Mouse (Mus musculus) kidney, adult 2 months (tissue): ENCODE measurements around the gene Saal1. TPM values are rescaled to one million over a fixed set of nuclear protein-coding genes. Genes with fewer than 3 reads are reported as not detected.
A peak's percentile ranks its signal among the peaks of the same experiment; 100 is the strongest.

ENCODE experiments used
- DNase-seq: peaks from one replicate; pipeline ENCODE4 v3.0.0; 2021
- H3K27ac ChIP-seq: fragments of 200-500 bp; 2 replicates; pipeline ENCODE4 v1.5.1; 2012; ENCODE audit warnings: low read depth, low read length, control low read depth, inconsistent platforms; ENCODE audit not compliant: insufficient read depth
- H3K27me3 ChIP-seq: fragments of 200-500 bp; replicated peaks from 2 replicates; pipeline ENCODE4 v1.6.1; 2012; ENCODE audit warnings: mild to moderate bottlenecking, moderate library complexity, low read length, inconsistent platforms; ENCODE audit not compliant: control insufficient read depth, insufficient read depth
- H3K36me3 ChIP-seq: fragments of 200-500 bp; 2 replicates; pipeline ENCODE4 v1.6.1; 2012; ENCODE audit warnings: mild to moderate bottlenecking, moderate library complexity, low read length, inconsistent platforms; ENCODE audit not compliant: control insufficient read depth, insufficient read depth
- H3K4me1 ChIP-seq: fragments of 200-500 bp; 2 replicates; pipeline ENCODE4 v1.6.1; 2011; ENCODE audit warnings: low read length; ENCODE audit not compliant: control insufficient read depth, insufficient read depth
- H3K4me3 ChIP-seq: fragments of 200-500 bp; 2 replicates; pipeline ENCODE4 v1.5.1; 2011; ENCODE audit warnings: mild to moderate bottlenecking, low read depth, low read length, control low read depth; ENCODE audit not compliant: insufficient read depth
- CTCF ChIP-seq: fragments of 200-500 bp; conservative IDR thresholded peaks from 2 replicates; pipeline ENCODE4 v1.5.1; 2011; ENCODE audit warnings: low read depth, mild to moderate bottlenecking, control low read depth, low read length, moderate library complexity, mixed read lengths; ENCODE audit not compliant: insufficient read depth, insufficient read length
- POLR2A ChIP-seq: fragments of 200-500 bp; IDR thresholded peaks from one replicate; pipeline ENCODE4 v1.6.1; 2011; ENCODE audit warnings: low read depth, low read length, control low read depth
- WGBS: fragments of 180-500 bp; shearing (Covaris S2); methylation state at CpG from one replicate; pipeline ENCODE4 v1.1.7; 2018; 5-methylcytosine and 5-hydroxymethylcytosine counted together
- polyA plus RNA-seq: library from polyadenylated mRNA; depleted of rRNA; stranded (reverse); fragments of >200 nt; gene quantifications from 2 replicates; pipeline ENCODE4 v1.2.3, GENCODE M21; 2012

The Saal1 gene
- polyA plus RNA-seq, 1 experiment: 5.3 TPM

DNA sequence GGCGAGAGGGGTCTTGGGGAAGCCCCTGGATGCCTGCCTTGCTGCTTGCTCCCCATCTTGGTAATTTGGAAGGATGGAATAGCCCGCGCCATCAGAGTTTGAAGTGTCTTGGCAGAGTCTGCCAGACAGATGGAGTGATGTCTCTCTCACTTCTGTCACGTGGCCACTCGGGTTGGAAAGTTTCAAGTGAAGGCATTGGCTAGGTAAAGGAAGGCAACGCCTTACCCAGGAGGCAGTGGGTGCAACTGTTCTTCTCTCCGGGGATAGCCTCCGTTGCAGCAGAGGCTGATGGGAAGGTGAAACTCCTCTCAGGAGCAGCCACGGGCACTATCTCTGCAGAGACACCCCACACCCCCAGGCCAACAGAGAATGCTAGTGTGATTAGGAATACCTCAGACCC lies 10.0 kb upstream of the Saal1 start:
- Histone ChIP-seq H3K4me1 (peaks cover 7% of the 10 kb centered on the region; the same call in 1 of the 2 replicates), H3K27ac (no peak overlapping the region)
- DNase-seq: no peak

DNA sequence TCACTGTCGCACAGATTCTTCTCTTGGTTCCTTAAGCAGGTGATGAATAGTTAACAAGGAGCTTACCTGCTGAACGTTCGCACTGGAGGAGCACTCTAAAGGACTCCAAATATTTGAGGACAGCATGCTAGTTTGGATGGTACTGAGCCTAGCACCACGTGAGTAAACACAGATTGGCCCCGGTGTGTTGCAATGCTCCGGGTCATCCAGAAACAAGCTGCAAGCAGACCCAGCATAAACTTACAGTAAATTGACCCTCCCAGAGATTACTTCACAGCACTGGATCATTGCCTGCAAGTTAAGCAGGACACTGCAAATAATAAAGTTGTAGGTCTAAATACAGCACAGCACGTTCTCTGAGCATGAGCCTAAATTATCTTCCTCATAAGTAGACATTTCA lies 9.0 kb upstream of the Saal1 start:
- DNase-seq: peak; percentile 45
- Histone ChIP-seq H3K4me1 (peaks cover 7% of the 10 kb centered on the region; the same call in 1 of the 2 replicates), H3K4me3 (no peak overlapping the region), H3K27me3 (no peaks in the 10 kb centered on the region), H3K27ac (no peak overlapping the region), H3K36me3 (no peaks in the 10 kb centered on the region)
- WGBS: 51% methylated on average over 7 of the region's 7 CpGs
- no peak for TF ChIP-seq CTCF

More for the DNA sequence above, 10.0 kb upstream of the Saal1 start:
- TF ChIP-seq CTCF: no peak
- no peak for TF ChIP-seq POLR2A
- Histone ChIP-seq H3K4me3 (no peak overlapping the region), H3K27me3 (no peaks in the 10 kb centered on the region), H3K36me3 (no peaks in the 10 kb centered on the region)
- 86% methylated on average over 9 of the region's 9 CpGs for WGBS

DNA sequence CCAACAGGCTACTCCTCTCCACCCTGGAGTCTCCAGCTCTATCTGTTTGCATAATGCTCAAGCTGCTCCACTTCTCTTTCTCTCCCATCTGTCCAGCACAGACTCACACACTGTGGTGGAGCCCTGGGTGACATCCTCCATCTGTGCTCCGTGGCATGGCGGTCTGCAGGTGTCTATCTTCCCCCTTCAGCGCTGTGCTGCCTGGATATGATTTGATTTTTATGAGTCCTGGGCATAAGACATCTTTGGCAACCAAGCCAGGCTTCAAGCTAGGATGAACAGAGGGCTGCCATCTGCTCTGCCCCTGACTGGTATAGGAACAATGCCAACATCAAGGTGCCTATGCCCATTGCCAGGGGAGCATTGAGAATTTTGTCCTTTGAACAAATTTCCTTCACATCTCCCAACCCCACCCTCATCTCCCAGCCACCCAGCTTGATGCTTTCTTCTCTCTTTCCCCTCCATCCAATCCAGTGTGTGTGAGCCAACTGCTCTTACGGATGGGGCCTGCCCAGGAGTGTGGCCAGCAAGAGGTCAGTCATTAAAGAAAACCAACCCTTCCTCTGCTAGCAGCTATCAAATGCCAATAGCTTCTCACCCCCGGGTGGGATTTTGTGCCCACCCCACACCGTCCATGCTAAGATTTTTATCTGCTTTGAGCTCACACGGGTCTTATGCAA lies 8.3 kb upstream of the Saal1 start:
- WGBS: 84% methylated on average over 7 of the region's 7 CpGs
- TF ChIP-seq POLR2A (no peak), CTCF (no peak)
- no peak for DNase-seq

DNA sequence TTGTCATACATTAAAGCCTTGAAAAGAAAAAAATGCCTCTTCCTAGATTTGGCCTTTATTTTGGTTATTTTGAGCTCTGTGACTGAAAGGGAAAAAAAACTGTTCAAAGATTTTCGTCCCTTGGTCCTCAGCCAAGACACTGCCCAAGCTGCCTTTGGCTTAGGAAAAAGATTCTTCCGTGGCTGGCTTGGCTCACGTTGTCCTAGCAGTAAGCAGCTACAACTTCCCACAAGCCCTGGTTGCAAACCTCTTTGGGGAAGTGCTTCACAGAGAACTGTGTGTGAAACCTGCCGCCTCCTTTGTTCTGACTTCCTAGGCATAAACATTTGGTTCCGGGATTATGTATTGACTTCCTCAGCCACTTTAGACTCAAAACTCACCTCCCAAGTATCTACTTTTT lies 6.4 kb upstream of the Saal1 start:
- DNase-seq: peak; percentile 61
- Histone ChIP-seq H3K27me3 (no peaks in the 10 kb centered on the region), H3K36me3 (no peaks in the 10 kb centered on the region), H3K4me1 (no peaks in the 10 kb centered on the region), H3K27ac (no peak overlapping the region), H3K4me3 (no peak overlapping the region)
- 28% methylated on average over 5 of the region's 5 CpGs for WGBS
- no peak for TF ChIP-seq POLR2A
- no peak for TF ChIP-seq CTCF

More for the DNA sequence above, 8.3 kb upstream of the Saal1 start:
- H3K4me1 ChIP-seq: no peaks in the 10 kb centered on the region
- no peak overlapping the region for H3K27ac ChIP-seq
- no peaks in the 10 kb centered on the region for H3K27me3 ChIP-seq
- no peak overlapping the region for H3K4me3 ChIP-seq
- no peaks in the 10 kb centered on the region for H3K36me3 ChIP-seq

DNA sequence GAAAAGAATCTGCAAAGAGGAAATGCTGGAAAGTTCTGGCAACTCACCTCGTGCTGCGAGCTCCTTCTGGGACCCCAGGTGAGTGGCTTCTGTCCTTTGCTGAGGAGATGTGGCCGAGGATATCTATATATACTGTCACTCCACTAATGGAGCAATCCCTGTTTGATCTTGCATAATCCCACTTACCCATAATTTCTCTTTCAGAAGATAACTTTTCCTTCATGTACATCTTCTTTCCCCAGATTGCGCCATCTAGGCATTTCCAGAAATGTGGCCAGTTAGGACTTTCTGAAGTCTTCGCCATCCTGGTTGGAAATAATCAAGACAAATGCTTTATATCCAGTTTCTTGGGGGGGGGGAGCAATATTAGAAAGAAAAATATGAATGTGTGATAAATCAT lies 5.1 kb upstream of the Saal1 start, which contains the start of gene Saa3:
Saa3 (minus strand) TSS at position 101 of the 400 bp plus-strand sequence.
- H3K4me3 ChIP-seq: no peak within 1 kb of the TSS
- no peaks in the 10 kb centered on the region for H3K36me3 ChIP-seq
- H3K27me3 ChIP-seq: no peaks in the 10 kb centered on the region
- TF ChIP-seq CTCF (no peak), POLR2A (no peak)
- H3K4me1 ChIP-seq: no peaks in the 10 kb centered on the region
- no peak for DNase-seq
- 91% methylated on average over 5 of the region's 5 CpGs for WGBS
- no peak within 1 kb of the TSS for H3K27ac ChIP-seq

DNA sequence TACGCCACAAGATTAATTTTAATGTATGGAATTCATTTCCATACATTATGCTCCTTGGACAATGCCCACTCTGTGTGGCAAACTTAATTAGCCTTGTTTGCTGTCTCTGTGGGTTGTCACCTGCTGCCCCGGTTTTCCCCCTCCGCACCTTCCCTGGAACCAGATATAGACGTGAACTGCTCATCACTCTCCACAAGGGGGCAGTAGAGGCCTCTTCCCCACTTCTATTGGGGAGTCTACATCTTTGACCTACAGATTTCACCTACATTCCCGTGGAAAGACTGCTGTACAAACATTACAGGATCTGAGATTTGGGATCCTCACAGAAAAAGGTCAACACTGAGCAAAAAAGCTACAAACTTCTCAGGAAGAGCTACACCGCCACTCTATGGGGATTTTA lies 4.0 kb upstream of the Saal1 start:
- Histone ChIP-seq H3K4me3 (no peak overlapping the region), H3K36me3 (no peaks in the 10 kb centered on the region), H3K4me1 (no peaks in the 10 kb centered on the region), H3K27me3 (no peaks in the 10 kb centered on the region), H3K27ac (no peak overlapping the region)
- peak; percentile 59 for DNase-seq
- 29% methylated on average over 6 of the region's 6 CpGs for WGBS
- TF ChIP-seq CTCF (peak; percentile 72), POLR2A (no peak)

DNA sequence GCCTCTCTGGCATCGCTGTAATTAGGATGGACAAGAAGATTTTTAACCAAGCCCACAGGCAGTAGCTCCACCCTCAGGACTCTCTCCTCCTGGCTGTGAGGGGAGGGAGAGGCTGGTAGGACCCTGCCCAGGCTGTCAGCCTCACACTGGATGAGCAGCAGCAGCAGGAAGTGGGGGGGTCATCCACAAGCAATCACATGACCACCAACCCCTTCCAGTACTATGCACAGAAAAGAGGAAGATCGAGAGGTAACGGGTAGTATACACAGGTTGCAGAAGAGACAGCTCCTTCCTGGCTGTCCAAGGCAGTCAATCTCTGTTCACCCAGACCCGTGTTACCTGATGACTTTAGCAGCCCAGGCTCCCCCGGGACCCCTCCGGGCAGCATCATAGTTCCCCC lies 1.8 kb upstream of the Saal1 start:
- no peaks in the 10 kb centered on the region for H3K36me3 ChIP-seq
- 59% methylated on average over 6 of the region's 6 CpGs for WGBS
- H3K27ac ChIP-seq: no peak overlapping the region
- DNase-seq: no peak
- H3K27me3 ChIP-seq: no peaks in the 10 kb centered on the region
- TF ChIP-seq POLR2A: no peak
- TF ChIP-seq CTCF: no peak
- no peaks in the 10 kb centered on the region for H3K4me1 ChIP-seq
- H3K4me3 ChIP-seq: no peak overlapping the region

DNA sequence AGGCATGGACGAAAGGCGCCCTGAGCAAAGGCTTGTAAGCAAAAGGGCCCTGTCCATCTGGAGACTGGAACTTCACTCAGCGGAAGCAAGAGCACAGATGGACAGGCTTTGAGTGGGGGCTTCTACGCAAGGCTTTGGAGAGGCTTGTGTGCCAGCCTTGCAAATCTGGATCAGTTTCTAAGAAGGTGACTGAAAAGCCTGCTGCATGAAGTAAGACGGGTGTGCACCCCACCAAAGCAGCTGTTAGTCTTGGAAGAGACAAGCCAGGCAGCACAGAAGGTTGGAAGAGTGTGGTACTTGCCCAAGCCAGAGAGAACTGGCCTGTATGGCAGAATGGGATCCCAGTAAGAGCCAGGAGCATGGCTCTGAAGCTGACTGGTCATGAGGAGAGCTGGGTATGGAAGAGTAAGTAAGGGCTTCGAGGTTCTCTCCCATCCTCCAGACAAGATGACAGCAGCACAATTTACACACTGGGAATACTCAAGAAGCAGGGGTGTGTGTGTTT lies 9.9 kb downstream of the Saal1 start:
- no peaks in the 10 kb centered on the region for H3K27me3 ChIP-seq
- DNase-seq: no peak
- no peak for TF ChIP-seq CTCF
- TF ChIP-seq POLR2A: no peak
- no peaks in the 10 kb centered on the region for H3K4me1 ChIP-seq
- WGBS: 91% methylated on average over 6 of the region's 6 CpGs
- H3K4me3 ChIP-seq: no peak overlapping the region
- H3K27ac ChIP-seq: no peak overlapping the region
- H3K36me3 ChIP-seq: peaks cover 2% of the 10 kb centered on the region; the same call in 1 of the 2 replicates
